Mouse (Mus musculus) T-helper 2 cell (primary cell): ENCODE measurements around the gene Csrnp1.
"Not testable (repeated sequence)": the region's sequence is repeated elsewhere in the genome, so short reads cannot be mapped to it uniquely, and the experiment has no call there.

ENCODE experiments used
- in situ Hi-C: fragments of 300-600 bp; cut with MboI, MseI; formaldehyde crosslinking; loops from one replicate; pipeline ENCODE4 v1.15.1; 2025; ENCODE audit warnings: high pct_unique_total_duplicates

Gene Csrnp1

DNA sequence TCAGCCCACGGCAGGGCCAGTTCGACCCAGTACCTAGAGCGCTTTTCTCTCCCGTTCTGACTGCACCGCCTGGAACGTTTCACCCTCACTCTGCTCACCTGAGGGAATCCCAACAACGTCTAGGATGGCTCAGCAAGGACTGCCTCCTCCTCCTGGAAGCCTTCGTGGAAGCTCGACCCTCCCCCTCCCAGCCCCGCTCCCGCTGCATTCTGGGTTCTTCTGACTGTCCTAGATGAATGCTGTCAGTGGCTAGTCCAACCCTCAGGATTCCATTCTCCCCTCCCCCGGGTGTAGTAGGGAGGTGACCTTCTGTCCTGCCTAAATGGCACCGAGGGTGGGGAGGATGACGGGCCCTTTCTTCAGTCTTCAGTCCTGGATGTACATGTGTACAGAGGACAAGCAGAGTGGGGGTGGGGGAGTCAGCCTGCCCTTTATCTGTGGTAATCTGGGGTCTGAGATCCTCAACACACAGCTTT, at the start of gene Csrnp1:
Gene Csrnp1 (minus strand): TSS at position 123 of the 476 bp plus-strand sequence.
- in situ Hi-C loops = no loop called here

DNA sequence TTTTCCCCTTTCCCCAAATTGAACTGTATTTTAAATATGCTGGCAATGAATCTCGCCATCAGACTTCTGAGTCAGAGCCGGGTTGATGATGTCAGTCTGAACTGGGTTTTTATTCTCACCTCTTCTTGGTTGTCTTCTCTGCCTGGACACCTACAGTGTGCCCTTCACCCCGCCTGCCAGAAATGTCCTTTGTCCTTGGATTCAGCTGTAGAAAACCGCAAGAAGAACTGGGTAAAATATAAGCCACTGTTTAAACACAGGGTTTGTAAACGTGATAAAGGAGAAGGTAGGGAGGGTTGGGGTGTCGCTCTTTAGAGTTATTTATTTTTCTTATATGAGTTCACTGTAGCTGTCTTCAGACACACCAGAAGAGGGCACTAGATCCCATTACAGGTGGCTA, 48.3 kb upstream of the Csrnp1 start:
- in situ Hi-C loops = no loop called here

DNA sequence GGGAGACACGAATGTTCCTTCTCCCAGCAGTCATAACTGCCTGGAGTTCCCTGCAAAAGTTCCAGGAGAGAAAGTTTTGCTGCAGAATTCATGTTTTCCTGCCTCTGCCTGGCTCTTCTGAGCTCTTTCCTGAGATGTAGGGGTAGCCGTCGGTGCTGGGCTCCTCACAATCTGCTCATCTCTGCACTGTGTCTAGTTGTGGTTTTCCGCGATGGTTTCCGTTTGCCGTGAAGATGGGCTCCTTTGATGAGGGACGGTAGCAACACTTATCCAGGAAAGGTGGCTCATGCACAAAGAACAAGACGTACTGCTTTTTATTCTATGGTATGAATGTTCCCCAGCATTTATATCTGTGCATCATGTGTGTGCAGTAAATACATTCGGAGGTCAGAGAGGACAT, 46.0 kb upstream of the Csrnp1 start:
- in situ Hi-C loops = no loop called here

DNA sequence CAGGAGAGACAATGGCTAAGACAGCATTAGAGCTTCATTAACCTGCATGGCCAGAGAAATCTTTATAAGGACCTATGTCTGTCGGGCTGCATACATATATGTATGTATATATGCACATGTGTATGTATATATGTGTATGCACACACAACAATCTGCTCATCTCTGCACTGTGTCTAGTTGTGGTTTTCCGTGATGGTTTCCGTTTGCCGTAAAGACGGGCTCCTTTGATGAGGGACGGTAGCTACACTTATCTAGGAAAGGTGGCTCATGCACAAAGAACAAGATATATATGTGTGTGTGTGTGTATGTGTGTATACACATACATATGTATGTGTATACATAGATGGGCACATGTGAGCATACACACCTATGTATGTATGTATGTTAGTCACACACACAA, 45.4 kb upstream of the Csrnp1 start:
- in situ Hi-C loops = loop anchor here (10.0 kb wide), 2 partner anchors 65 to 95 kb away; partner anchors contain the start of genes Ccr8 and Rpsa

DNA sequence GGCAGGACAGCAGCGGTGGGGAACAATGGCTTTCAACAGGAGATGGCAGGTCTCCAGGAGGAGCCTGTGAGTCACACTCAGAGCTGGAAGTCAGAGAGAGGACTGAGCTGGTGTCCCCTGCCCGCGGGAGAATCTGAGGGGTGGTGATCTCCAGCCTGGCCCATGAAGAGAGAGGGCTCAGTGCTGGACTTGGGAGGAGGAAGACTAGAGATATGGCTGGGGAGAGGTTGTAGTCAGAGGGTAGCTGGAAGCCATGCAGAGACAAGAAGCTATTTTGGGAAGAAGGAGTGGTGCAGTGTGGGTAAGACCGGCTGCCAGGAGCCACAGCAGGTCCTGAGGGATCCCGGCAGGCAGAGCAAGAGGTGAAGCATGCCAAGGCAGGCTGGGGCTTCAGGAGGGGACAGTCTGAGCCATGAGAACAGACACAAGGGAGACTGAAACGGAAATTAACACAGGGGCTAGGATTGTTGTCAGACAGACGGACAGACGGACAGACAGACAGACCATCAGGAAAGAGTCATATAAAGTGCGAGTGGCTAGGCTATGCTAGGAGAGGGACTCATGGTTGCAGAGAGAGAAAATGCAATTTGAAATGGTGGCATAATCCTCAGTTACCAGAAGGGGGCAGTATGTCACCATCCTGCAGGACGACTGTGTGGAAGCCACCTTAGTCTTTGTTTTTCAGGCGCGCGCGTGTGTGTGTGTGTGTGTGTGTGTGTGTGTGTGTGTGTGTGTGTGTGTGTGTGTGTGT, 43.1 kb upstream of the Csrnp1 start:
- in situ Hi-C loops = loop anchor here (10.0 kb wide), 2 partner anchors 67 to 97 kb away; partner anchors contain the start of genes Ccr8 and Rpsa

DNA sequence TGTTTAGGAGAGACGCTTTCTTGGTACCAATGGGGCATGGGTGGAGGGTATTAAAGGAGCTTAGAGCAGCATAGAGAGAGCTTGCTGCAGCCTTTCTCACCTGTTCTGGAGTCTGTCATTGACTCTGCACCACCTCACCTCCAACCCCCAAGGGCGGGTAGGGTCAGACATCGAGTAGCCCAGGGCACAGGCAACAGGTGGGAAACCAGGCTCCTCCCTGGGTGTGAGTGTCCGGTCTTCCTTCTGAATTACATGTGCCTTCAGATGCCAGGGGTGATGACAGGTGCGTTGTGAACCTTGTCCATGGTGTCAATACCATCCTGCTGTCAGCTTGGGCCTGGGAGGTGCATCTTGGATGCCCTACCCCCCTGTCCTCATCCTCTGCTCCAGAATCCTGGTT, 40.2 kb upstream of the Csrnp1 start:
- in situ Hi-C loops = loop anchor here (10.0 kb wide), 2 partner anchors 70 to 100 kb away; partner anchors contain the start of genes Ccr8 and Rpsa

DNA sequence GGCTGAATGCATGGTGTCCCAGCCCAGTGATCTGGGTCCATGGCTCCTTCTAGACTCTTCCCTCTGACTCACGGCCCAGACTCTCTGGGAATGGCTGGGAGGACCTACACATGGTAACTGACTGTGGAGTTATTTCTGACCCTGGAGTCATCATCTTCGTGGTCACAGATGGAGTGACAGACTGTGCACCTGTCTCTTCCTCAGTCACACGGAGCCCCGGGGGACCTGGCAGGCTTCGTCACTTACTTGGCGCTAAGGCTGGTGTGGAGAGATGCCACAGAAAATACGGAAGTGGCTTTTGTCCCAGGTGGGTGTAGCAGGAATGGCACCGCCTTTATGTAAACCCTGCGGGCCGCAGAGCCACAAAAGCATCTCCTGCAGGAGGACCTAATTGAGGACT, 39.7 kb upstream of the Csrnp1 start:
- in situ Hi-C loops = loop anchor here (10.0 kb wide), 2 partner anchors 71 to 101 kb away; partner anchors contain the start of genes Ccr8 and Rpsa

DNA sequence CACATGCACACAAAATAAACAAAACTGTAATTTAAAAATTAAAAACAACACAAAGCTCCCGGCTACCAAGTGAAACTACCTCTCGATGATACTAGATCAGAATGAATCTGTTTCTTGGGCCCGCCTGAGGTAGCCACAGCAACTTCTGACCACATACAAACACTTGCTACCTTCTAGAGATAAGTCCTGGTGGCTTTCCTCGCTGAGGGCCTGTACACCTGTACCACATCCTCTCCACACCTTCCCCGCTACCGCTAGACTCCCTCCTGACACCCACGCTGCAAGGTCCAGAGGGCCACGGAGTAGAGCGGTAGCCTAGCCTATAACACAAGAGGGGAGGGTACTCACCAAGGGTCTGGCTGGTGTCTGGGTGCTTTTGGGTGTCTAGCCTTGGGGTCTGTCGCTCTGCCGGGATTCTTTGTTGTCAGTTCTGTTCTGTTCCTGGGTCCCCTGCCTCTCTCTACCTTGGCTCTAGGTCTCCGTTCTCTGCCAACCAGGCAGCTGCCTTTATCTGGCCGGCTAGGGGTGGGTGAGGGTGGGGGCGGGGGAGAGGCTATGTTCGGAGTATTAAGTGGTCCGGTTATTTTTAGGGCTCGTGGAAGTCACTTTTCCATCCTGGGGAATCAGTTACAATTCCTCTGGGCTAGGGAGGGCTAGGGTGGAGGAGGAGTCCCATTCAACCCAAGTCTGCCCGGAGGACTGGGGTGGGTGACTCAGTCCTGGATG, 38.8 kb upstream of the Csrnp1 start, which contains the start of gene Xirp1:
Gene Xirp1 (minus strand): TSS at position 513 of the 726 bp plus-strand sequence.
- in situ Hi-C loops = loop anchor here (10.0 kb wide), 2 partner anchors 72 to 102 kb away; partner anchors contain the start of genes Ccr8 and Rpsa

DNA sequence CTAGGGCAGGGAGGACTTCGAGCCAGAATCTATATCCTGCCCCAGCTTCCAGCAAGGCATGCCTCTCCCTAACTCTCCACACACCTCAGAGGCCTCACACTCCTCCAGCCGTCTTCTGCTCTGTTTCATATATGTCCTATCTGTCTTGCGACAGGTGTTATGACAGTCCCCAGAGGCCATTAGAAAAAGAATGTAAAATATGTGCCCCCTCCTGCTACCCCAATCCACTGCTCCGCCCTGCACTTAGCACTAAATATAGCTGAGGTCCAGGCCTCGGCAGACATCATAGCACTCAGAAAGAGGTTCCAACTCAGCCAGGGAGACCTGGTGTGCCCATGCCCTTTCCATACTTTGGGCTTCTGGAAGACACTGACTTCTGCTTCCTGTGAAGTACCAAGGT, 36.7 kb upstream of the Csrnp1 start:
- in situ Hi-C loops = loop anchor here (10.0 kb wide), 2 partner anchors 74 to 104 kb away; partner anchors contain the start of genes Ccr8 and Rpsa

DNA sequence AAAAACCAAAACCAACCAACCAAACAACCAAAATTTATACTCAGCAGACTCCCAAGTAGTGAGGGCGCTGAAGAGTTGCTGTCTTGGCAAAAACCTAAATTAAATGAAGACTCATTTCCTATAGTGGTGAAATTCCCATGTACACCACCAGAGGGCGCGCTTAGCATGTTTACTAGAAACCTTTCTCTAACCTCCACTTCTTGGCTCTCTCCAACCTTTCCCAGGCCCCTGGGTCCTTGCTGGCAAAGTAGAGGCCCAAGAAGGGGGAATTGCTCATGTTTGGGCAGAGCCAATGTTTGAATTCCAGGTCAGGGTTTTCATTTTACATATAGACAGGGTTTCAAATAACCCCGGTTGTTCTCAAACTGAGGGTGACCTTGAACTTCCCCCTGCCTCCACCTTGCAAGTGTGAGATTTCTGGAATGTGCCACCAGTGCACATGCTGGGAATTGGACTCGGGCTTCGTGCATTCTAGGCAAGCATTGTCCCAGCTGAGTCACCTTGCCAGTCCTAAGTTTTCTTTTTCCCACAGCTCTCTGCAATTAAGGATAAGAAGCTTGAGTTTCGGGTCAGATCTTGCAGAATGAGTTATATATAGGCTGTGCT, 35.9 kb upstream of the Csrnp1 start:
- in situ Hi-C loops = loop anchor here (10.0 kb wide), 2 partner anchors 74 to 104 kb away; partner anchors contain the start of genes Ccr8 and Rpsa

DNA sequence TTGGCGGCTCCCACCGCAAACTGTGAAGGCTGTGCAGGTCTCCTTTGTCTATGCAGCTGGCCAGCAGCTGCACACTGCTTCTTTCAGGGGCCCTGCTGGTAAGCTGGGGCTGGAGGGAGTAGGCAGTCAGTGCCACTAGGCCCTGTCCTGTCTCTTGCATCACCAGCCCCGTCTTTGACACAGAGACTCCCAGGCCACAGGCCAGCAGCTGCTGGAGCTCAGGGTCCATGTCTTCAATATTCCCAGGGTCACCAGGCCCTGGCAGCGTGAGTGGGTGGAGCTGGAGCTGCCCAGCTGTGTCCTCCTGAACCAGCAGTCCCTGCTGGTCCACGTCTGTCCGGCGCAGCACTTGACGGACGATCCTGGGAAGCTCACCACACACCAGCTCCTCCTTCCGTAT, 32.5 kb upstream of the Csrnp1 start:
- in situ Hi-C loops = no loop called here

DNA sequence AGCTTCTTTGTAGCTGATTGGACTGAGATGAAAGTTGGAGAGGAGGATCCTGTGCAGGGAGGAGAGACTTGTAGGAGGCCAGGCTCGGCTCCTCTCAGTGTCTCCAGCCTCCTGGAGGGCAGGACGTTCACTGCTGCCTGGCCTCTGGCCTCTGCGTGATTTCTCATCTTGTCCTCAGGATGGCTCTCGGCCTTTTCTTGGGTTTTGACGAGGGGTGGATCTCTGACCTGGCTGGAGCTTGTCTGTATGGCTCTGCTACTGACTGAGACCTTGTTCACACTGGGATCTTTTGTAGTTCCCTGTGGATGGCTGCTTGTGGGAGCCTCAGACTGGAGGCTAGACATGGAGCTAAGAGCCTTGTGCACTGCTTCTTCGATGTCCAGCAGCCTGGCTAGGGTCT, 30.4 kb upstream of the Csrnp1 start:
- in situ Hi-C loops = no loop called here

DNA sequence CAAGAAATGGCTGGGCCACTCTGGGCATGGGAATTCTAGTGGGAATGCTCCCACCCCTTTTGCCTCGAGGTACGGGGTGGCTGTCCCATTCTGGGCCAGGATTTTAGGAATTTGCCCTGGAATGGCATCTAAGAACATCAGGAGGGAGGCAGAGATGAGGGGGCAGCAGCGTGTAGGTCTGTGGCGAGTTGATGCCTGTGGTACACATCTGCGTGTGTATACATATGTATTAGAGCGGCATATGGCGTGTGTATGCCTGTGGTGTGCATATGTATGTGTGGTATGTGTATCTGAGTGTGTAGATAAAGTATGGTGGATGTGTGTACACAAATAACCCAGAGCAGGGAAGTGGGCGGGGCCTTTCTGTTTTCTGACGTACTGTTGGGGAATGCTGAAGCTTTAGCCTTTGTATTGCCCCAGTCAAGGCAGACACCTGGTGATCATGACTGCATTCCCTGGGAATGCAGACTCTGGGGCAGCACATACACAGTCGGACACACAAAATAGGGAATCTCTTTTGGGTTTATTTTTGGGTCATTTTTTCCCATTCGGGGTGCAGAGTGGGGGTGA, 28.9 kb upstream of the Csrnp1 start:
- in situ Hi-C loops = no loop called here

DNA sequence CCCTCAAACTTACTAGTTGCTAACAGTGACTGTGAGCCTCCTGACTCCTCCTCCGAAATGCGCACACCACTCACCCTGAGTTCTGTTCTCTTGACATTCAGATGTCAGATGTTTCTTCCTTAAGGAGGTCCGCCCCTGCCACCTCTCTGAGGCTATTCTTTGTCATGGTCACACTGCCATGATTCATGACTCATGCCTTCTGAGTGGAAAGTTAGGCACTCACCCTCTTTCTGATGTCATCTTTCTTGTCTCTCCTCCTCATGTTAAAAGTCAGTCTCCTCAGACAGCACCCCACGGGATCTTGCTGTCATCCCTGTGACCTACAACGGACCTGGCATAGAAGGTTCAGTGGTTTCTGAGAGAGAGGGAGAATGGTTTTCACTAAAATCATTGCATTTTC, 28.3 kb upstream of the Csrnp1 start:
- in situ Hi-C loops = no loop called here

DNA sequence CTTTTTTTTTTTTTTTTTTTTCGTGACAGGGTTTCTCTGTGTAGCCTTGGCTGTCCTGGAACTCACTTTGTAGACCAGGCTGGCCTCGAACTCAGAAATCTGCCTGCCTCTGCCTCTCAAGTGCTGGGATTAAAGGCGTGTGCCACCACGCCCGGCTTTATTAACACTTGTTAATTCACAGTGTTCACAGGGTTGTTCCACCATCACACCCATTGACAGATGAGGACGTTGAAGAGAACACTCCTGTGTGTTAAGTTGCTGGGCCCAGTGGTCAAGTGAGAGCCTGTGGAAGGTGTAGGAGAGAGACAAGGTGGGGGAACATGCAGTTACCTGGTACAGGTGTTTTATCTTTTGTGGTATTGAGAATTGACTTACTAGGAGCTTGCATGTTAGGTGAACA, 27.7 kb upstream of the Csrnp1 start:
- in situ Hi-C loops = not testable (repeated sequence)

DNA sequence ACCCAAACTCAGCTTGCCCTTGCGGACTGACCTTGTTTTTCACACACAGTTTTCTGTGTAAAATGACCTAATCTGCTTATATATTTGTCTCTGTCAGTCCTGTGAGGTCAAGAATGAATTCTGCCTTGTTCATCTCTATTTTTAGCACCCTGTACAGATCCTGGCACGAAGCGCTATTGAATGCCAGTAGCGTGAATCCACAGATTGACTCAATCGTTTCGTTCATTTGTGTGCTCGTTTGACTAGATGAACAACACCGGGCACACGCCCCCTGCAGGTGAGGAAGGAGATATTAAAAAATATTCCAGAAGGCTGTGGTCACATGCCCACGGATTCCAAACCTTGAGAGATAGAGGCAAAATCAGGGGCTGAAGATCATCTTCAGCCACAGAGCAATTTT, 27.1 kb upstream of the Csrnp1 start:
- in situ Hi-C loops = no loop called here

DNA sequence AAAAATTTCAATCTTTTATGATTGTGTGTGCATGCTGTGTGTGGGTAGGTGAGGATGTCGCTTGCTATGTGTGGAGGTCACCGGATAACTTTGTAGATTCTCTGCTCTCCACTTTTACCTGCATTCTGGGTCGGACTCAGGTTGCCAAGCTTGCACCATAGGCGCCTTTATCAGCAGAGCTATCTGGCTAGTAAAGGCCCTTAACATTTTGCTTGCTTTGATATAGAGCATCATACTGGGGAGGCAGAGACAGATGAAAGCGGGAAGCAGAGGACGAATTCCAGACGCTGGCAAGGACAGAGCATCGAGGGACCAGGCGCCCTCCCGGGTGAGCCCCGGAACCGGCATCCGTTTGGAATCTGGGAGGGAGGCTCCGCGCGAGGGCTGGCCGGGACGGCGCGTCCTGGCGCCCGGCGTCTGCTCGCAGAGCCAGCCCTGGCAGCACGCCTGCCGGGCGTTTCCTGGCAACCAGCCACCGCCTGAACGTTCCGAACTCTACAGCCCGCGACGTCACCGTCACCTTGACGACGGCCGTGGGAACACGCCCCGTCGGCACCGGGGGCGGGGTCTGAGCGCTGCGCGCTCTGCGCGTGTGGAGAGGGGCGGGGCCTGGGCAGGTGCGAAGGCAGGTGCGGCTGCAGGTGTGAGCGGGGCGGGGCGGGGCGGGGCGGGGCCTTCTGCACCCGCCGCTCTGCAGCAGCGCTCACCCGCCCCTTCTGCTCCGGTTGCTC, 26.5 kb upstream of the Csrnp1 start:
- in situ Hi-C loops = no loop called here

DNA sequence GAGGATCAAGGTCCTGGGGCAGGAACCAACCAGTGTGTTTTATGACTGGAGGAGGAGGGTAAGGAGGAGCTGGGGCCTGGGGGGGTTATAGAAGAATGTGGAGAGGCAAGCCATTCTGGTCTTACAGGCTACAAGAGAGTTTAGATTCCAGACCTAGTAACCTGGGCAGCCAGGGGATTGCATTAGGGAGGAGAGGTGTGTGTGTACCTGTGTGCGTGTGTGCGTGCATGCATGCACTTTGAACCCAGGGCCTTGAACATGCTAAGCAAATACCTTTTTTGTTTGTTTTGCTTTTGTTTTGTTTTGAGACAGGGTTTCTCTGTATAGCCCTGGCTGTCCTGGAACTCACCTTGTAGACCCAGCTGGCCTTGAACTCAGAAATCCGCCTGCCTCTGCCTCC, 25.4 kb upstream of the Csrnp1 start:
- in situ Hi-C loops = no loop called here

DNA sequence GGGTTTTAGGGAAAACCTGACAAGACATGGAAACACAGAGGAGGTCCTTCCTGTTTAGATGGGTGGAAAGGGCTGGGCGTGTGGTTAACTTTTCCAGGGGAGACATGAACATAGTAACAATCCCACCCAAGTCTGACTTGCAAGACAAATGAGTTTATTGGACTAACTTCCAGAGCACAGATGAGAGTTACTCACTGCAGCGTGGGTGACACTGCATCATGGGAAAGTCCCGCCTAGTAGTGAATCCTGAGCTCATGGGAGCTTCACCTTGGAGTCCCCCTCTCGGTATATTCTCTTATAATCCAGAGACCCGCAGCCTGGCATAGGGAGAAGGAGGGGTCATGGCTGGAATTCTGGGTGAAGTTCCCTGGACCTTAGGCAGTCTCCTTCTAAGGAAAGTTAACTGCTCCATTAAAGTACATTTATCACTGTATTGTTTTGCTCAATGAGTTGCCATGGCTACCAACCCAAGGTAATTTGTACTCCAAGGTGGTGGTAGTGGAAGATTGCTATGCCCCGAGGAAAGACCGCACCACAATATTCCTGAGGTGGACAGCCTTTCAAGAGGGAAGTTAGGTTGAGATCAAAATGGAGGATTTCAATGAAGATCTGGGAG, 24.9 kb upstream of the Csrnp1 start:
- in situ Hi-C loops = no loop called here

DNA sequence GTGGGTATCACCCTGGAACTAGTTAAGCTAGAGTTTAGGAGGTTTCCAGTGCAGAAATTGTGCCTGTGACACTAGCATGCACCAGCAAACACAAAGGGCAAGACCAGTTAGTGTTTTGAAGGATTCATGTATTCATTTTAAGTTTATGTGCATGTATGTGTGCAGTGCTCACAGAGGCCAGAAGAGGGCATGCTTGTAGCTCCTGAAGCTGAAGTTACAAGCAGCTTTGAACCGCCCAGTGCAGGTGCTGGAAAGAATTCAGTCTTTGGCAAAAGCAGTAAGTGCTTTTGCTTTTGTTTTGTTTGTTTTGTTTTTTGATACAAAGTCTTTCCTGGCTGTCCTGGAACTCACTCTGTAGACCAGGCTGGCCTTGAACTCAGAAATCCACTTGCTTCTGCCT, 23.4 kb upstream of the Csrnp1 start:
- in situ Hi-C loops = no loop called here
